Mouse (Mus musculus) CH12.LX (cell line): ENCODE data around the gene Olfr282.

Experiments used
- CTCF ChIP-seq, 2 experiments: IDR thresholded peaks in 1 of 2; conservative IDR thresholded peaks in 1 of 2; 2 replicates each; pipeline ENCODE4 v1.5.1; 2011 to 2012; ENCODE audit warnings: low read depth in 2 of 2, low read length in 2 of 2, improper control_type of control experiment in 1 of 2, inconsistent platforms in 1 of 2, mild to moderate bottlenecking in 1 of 2, moderate library complexity in 1 of 2
- EP300 ChIP-seq: IDR thresholded peaks from 2 replicates; pipeline ENCODE4 v1.6.1; 2011; ENCODE audit warnings: low read length, improper control_type of control experiment
- HCFC1 ChIP-seq: IDR thresholded peaks from 2 replicates; pipeline ENCODE4 v1.6.1; 2012; ENCODE audit warnings: low read depth, mild to moderate bottlenecking, inconsistent platforms, low read length, improper control_type of control experiment
- MAZ ChIP-seq: IDR thresholded peaks from 2 replicates; pipeline ENCODE4 v1.6.1; 2012; ENCODE audit warnings: low read depth, mild to moderate bottlenecking, inconsistent platforms, low read length, improper control_type of control experiment, moderate library complexity
- POLR2AphosphoS2 ChIP-seq: IDR thresholded peaks from 2 replicates; pipeline ENCODE4 v1.6.1; 2011; ENCODE audit warnings: low read depth, low read length, improper control_type of control experiment
- UBTF ChIP-seq: IDR thresholded peaks from 2 replicates; pipeline ENCODE4 v1.6.1; 2012; ENCODE audit warnings: low read depth, mild to moderate bottlenecking, inconsistent platforms, low read length, improper control_type of control experiment, moderate library complexity

- TF ChIP-seq CTCF (conservative IDR thresholded peaks at IDR 0.05 in 1 of 2, IDR thresholded peaks at IDR 0.05 in 1 of 2; ENCODE audit: low read depth in 2 of 2, low read length in 2 of 2): peak; percentile 81 to 94
- no peak for TF ChIP-seq UBTF
- TF ChIP-seq HCFC1: no peak
- no peak for TF ChIP-seq POLR2AphosphoS2
- TF ChIP-seq EP300: no peak
- no peak; the same call in 1 of the 2 replicates for TF ChIP-seq MAZ
Observed at GRCm38 (mm10) chr15:98408406-98409060, 22.5 kb upstream of the Olfr282 start.
